Mouse (Mus musculus) forebrain, embryonic 12.5 days (tissue): ENCODE measurements around the gene Bckdha. TPM values are rescaled to one million over a fixed set of nuclear protein-coding genes. Genes with fewer than 3 reads are reported as not detected.

Experiments
- ATAC-seq: fragments of 200-750 bp; cut with Nextera tagmentation; 2 replicates; pipeline ENCODE4 v1.8.0; 2017; ENCODE audit warnings: moderate TSS enrichment; ENCODE audit not compliant: low FRiP score
- H3K27ac ChIP-seq: fragments of 300-500 bp; sonication (generic); 2 replicates; pipeline ENCODE4 v1.5.1; 2016; ENCODE audit warnings: mild to moderate bottlenecking
- H3K27me3 ChIP-seq: fragments of 300-500 bp; sonication (generic); 2 replicates; pipeline ENCODE4 v1.6.1; 2016; ENCODE audit warnings: mild to moderate bottlenecking
- H3K36me3 ChIP-seq: fragments of 300-500 bp; sonication (generic); replicated peaks from 2 replicates; pipeline ENCODE4 v1.6.1; 2016; ENCODE audit warnings: mild to moderate bottlenecking
- H3K4me1 ChIP-seq: fragments of 300-500 bp; sonication (generic); 2 replicates; pipeline ENCODE4 v1.6.1; 2016
- H3K4me2 ChIP-seq: fragments of 300-500 bp; sonication (generic); 2 replicates; pipeline ENCODE4 v1.6.1; 2016; ENCODE audit warnings: mild to moderate bottlenecking, moderate library complexity
- H3K4me3 ChIP-seq: fragments of 300-500 bp; sonication (generic); replicated peaks from 2 replicates; pipeline ENCODE4 v1.5.1; 2016; ENCODE audit warnings: mild to moderate bottlenecking
- H3K9ac ChIP-seq: fragments of 300-500 bp; sonication (generic); 2 replicates; pipeline ENCODE4 v1.6.1; 2016; ENCODE audit warnings: mild to moderate bottlenecking
- H3K9me3 ChIP-seq: fragments of 300-500 bp; sonication (generic); 2 replicates; pipeline ENCODE4 v1.6.1; 2016
- WGBS: fragments of 180-500 bp; shearing (Covaris S2); methylation state at CpG from one replicate; pipeline ENCODE4 v1.1.7; 2016; 5-methylcytosine and 5-hydroxymethylcytosine counted together
- polyA plus RNA-seq: library from polyadenylated mRNA; unstranded; fragments of >200 nt; fragmentation: Nextera tagmentation; extraction: Ambion mirVana; gene quantifications from 2 replicates; pipeline ENCODE4 v1.2.1, GENCODE M21; 2016

Bckdha gene
- polyA plus RNA-seq, 1 experiment from 2014 or later: 36.1 TPM

- H3K9me3 ChIP-seq: no peaks in the 10 kb centered on the region
- H3K4me1 ChIP-seq: peaks cover 23% of the 10 kb centered on the region
- no peaks in the 10 kb centered on the region for H3K27me3 ChIP-seq
- no peaks in the 10 kb centered on the region for H3K36me3 ChIP-seq
- no peak overlapping the region for H3K4me3 ChIP-seq
- H3K9ac ChIP-seq: no peak overlapping the region
- WGBS: 85% methylated on average over 11 of the region's 11 CpGs
- no peak overlapping the region for H3K27ac ChIP-seq
- ATAC-seq: no peak
- H3K4me2 ChIP-seq: no peak overlapping the region
These were observed 3.0 kb downstream of the Bckdha start for GRCm38 (mm10) chr7:25655601-25656428.

DNA sequence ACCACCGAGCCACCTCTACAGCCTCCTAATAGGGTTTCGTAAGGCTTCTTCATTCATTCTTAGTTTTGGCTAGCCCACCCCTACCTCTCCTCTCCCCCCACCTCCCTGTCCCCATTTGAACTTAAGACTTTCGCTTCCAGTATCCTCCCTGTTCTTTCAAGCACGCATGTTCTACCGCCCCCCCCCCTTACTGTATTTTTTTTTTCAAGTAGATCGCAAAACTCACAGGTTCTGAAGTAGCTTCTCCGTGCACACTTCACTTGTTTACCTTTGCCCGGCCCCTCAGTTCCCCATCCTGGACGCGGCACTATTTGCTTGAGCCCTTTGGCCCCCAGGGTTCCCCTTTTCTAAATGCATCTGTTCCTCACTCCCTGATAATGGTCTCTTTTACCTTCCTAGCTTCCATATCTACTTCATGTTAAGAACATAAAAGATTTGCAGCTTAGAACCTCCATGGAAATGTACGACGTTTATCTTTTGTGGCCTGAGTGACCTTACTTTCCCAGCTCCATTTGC is 6.5 kb downstream of the Bckdha start:
- H3K27ac ChIP-seq: no peak overlapping the region
- no peaks in the 10 kb centered on the region for H3K27me3 ChIP-seq
- no peak overlapping the region for H3K9ac ChIP-seq
- no peak overlapping the region for H3K4me3 ChIP-seq
- no peaks in the 10 kb centered on the region for H3K9me3 ChIP-seq
- no peak overlapping the region for H3K4me2 ChIP-seq
- ATAC-seq: no peak
- no peaks in the 10 kb centered on the region for H3K36me3 ChIP-seq
- H3K4me1 ChIP-seq: peaks cover 8% of the 10 kb centered on the region; the same call in 1 of the 2 replicates
- WGBS: 93% methylated on average over 12 of the region's 12 CpGs

DNA sequence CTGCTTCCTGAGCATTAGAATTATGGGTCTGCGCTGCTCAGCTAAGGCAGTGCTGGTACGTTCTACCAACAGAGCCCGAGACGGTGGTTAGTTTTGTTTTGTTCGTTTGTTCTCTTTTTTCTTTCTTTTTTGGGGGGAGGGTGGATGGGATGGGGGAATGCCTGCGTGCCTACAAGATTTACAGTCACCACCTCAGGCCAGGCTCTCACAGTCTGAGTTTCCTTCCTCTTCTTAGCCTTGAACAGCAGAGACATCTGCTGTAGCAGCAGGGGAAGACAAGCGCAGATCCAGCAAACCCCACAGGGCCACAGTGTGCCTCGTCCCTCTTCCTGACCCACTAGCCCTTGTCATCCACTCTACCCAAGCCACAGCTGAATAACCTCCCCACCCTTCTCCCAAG is 7.5 kb downstream of the Bckdha start:
- Histone ChIP-seq H3K9me3 (no peaks in the 10 kb centered on the region), H3K4me1 (peaks cover 4% of the 10 kb centered on the region; the same call in 1 of the 2 replicates), H3K36me3 (no peaks in the 10 kb centered on the region), H3K4me2 (no peak overlapping the region), H3K4me3 (no peak overlapping the region), H3K27me3 (no peaks in the 10 kb centered on the region), H3K27ac (no peak overlapping the region), H3K9ac (no peak overlapping the region)
- WGBS: 94% methylated on average over 8 of the region's 8 CpGs
- no peak for ATAC-seq

- Histone ChIP-seq H3K4me2 (no peak overlapping the region), H3K27me3 (no peaks in the 10 kb centered on the region), H3K36me3 (no peaks in the 10 kb centered on the region), H3K4me1 (peaks cover 4% of the 10 kb centered on the region; the same call in 1 of the 2 replicates), H3K4me3 (no peak overlapping the region), H3K9me3 (no peaks in the 10 kb centered on the region), H3K27ac (no peak overlapping the region), H3K9ac (no peak overlapping the region)
- 80% methylated on average over 5 of the region's 5 CpGs for WGBS
- no peak for ATAC-seq
These were observed 8.9 kb downstream of the Bckdha start for GRCm38 (mm10) chr7:25649839-25650238.

DNA sequence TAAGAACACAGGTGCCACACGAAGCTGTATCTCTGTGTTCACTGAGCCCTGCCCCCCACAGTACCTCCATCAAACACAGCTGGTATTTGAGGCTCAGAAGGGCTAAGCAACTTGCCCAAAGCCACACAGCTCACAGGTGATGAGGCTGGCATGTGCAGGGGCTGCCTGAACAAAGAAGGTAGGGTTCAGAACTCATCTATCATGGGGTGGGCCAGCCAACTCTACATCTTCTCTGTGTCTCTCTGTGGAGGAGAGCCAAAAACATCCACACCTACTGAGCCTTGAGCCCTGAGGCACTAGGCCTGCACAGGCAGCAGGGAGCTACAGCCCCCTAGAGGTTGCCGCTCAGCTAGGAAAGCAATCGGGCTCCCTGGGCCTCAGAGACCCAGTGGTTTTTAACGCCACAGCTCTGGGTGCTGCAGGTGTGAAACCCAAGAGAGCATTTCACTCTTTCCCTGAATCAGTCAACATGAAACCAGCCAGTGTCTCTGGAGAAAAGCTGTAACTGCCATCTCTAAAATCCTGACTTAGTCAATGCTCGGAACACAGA is 11.1 kb downstream of the Bckdha start:
- Histone ChIP-seq H3K36me3 (no peaks in the 10 kb centered on the region), H3K4me3 (no peak overlapping the region), H3K9ac (no peak overlapping the region), H3K4me2 (no peak overlapping the region), H3K4me1 (peaks cover 4% of the 10 kb centered on the region; the same call in 1 of the 2 replicates), H3K27ac (no peak overlapping the region), H3K9me3 (no peaks in the 10 kb centered on the region), H3K27me3 (no peaks in the 10 kb centered on the region)
- no peak for ATAC-seq
- 63% methylated on average over 5 of the region's 5 CpGs for WGBS

DNA sequence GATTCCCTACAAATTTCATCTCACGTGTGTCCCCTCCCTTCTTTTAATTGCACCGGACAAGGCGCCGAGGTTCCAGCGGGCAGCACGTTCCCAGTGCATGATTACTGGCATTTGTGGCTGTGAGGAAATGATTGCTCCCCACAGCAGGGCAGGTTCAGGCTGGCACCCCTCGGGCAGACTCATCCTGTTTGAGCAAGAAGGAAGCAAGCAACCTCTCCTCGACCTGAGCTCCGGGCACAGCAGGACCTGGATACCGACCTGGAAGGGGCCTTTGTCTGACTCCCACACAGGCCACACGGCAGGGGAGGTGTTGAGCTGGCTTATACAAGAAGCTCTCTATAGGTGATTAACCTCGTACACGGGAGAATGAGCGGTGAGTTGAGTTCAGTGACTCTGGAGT is 13.7 kb downstream of the Bckdha start:
- peaks cover 4% of the 10 kb centered on the region; the same call in 1 of the 2 replicates for H3K4me1 ChIP-seq
- no peak overlapping the region for H3K27ac ChIP-seq
- no peak for ATAC-seq
- H3K36me3 ChIP-seq: no peaks in the 10 kb centered on the region
- no peak overlapping the region for H3K4me2 ChIP-seq
- 35% methylated on average over 14 of the region's 14 CpGs for WGBS
- H3K27me3 ChIP-seq: no peaks in the 10 kb centered on the region
- H3K9ac ChIP-seq: no peak overlapping the region
- no peak overlapping the region for H3K4me3 ChIP-seq
- H3K9me3 ChIP-seq: no peaks in the 10 kb centered on the region

GRCm38 (mm10) chr7:25644631-25645030 is 14.2 kb downstream of the Bckdha start:
- Histone ChIP-seq H3K9ac (no peak overlapping the region), H3K4me3 (no peak overlapping the region)
- 78% methylated on average over 4 of the region's 4 CpGs for WGBS

DNA sequence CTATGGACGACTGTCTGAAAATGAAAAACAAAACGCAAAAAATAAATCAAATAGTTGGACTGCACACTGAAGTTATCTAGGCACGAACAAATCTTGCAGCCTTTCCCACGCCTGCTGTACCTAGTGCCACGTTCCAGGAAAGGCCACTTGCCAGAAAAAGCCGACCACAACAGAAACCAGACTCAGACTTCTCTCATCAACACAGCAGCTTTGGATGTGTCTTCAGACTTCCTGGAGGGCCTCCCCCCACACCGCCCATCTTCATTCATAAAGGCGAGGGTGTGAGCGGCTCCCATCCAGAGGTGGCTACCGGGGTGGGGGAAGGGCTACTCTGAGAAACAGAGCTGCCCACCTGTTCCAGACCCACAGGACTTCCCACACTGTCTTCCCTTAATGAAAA is 14.6 kb downstream of the Bckdha start:
- no peak overlapping the region for H3K4me3 ChIP-seq
- no peak overlapping the region for H3K27ac ChIP-seq
- no peak for ATAC-seq
- no peaks in the 10 kb centered on the region for H3K9me3 ChIP-seq
- no peak overlapping the region for H3K4me2 ChIP-seq
- peaks cover 4% of the 10 kb centered on the region; the same call in 1 of the 2 replicates for H3K4me1 ChIP-seq
- no peak overlapping the region for H3K9ac ChIP-seq
- WGBS: 85% methylated on average over 10 of the region's 10 CpGs
- H3K36me3 ChIP-seq: no peaks in the 10 kb centered on the region
- H3K27me3 ChIP-seq: no peaks in the 10 kb centered on the region

More at GRCm38 (mm10) chr7:25644631-25645030, 14.2 kb downstream of the Bckdha start:
- H3K9me3 ChIP-seq: no peaks in the 10 kb centered on the region
- no peak overlapping the region for H3K4me2 ChIP-seq
- H3K27ac ChIP-seq: no peak overlapping the region; the same call in 1 of the 2 replicates
- peaks cover 4% of the 10 kb centered on the region; the same call in 1 of the 2 replicates for H3K4me1 ChIP-seq
- ATAC-seq: no peak
- H3K27me3 ChIP-seq: no peaks in the 10 kb centered on the region
- no peaks in the 10 kb centered on the region for H3K36me3 ChIP-seq

DNA sequence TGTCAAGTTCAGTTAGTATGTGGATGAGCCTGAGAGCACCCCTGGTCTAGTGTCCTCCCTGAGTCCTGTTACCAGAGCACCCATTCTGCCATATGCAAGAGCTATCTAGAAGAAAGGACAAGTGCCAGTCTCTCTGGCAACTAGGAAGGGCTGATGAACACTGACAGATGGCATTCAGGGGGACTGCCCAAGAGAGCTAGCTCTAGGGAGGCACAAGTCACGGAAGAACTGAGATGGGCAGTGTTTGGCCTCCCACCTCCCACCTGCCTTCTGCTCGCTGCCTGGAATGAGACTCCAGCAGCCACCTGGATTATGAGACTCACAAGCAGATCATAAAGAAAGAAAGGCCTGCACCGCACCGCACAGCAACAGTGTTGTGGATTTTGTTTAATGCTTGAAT is 19.0 kb downstream of the Bckdha start:
- H3K4me2 ChIP-seq: no peak overlapping the region
- no peak overlapping the region for H3K9ac ChIP-seq
- H3K4me3 ChIP-seq: no peak overlapping the region
- no peaks in the 10 kb centered on the region for H3K9me3 ChIP-seq
- 93% methylated on average over 4 of the region's 4 CpGs for WGBS
- no peak for ATAC-seq
- 0 out of 2 replicates have a peak, but pooled peaks cover 14% of the 10 kb centered on the region for H3K36me3 ChIP-seq
- no peaks in the 10 kb centered on the region for H3K4me1 ChIP-seq
- H3K27ac ChIP-seq: no peak overlapping the region
- no peaks in the 10 kb centered on the region for H3K27me3 ChIP-seq

- Histone ChIP-seq H3K4me1 (no peaks in the 10 kb centered on the region), H3K9ac (no peak overlapping the region), H3K9me3 (no peaks in the 10 kb centered on the region), H3K27ac (no peak overlapping the region), H3K4me2 (no peak overlapping the region), H3K27me3 (no peaks in the 10 kb centered on the region), H3K36me3 (peaks cover 18% of the 10 kb centered on the region; the same call in 1 of the 2 replicates), H3K4me3 (no peak overlapping the region)
- ATAC-seq: no peak
- whole genome bisulfite sequencing: 90% methylated on average over 5 of the region's 5 CpGs
These were observed 21.7 kb downstream of the Bckdha start for GRCm38 (mm10) chr7:25637099-25637498.

GRCm38 (mm10) chr7:25636373-25636772 is 22.4 kb downstream of the Bckdha start:
- 78% methylated on average over 3 of the region's 3 CpGs for WGBS
- Histone ChIP-seq H3K9me3 (no peaks in the 10 kb centered on the region), H3K27me3 (no peaks in the 10 kb centered on the region), H3K36me3 (peaks cover 18% of the 10 kb centered on the region; the same call in 1 of the 2 replicates), H3K4me1 (no peaks in the 10 kb centered on the region), H3K27ac (no peak overlapping the region), H3K4me3 (no peak overlapping the region), H3K4me2 (no peak overlapping the region), H3K9ac (no peak overlapping the region)
- ATAC-seq: no peak

DNA sequence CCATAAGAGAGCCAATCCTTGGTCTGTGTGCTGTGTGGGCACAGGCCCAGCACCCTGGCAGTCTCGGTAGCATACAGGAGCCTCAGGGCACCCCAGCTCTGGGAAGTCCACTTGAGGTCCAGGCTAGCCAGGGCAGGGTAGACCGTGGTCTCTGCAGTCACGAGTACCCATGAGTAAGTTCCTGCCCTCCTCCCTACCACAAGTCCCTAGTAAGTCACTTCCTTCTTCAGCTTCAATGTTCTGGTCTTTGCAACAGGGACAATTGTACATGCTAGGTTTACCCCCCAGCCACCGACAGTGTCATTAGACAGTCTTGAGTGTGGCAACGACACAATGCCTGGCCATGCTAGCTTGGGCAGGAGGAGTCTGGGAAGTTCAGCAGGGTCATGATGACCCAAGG is 26.1 kb downstream of the Bckdha start:
- H3K4me3 ChIP-seq: no peak overlapping the region
- ATAC-seq: no peak
- no peak overlapping the region for H3K9ac ChIP-seq
- no peak overlapping the region for H3K4me2 ChIP-seq
- peaks cover 36% of the 10 kb centered on the region for H3K36me3 ChIP-seq
- H3K27ac ChIP-seq: no peak overlapping the region
- H3K9me3 ChIP-seq: no peaks in the 10 kb centered on the region
- peaks cover 16% of the 10 kb centered on the region for H3K27me3 ChIP-seq
- WGBS: 93% methylated on average over 5 of the region's 5 CpGs
- H3K4me1 ChIP-seq: peaks cover under 1% of the 10 kb centered on the region
